Mouse (Mus musculus) cerebellum, adult 2 months (tissue): Measurements from ENCODE around the gene Acer1.

Experiments
- CTCF ChIP-seq: fragments of 200-500 bp; IDR thresholded peaks from 2 replicates; pipeline ENCODE4 v1.5.1; 2011; ENCODE audit warnings: low read depth, mild to moderate bottlenecking, control low read depth, low read length, moderate library complexity, borderline replicate concordance; ENCODE audit not compliant: insufficient read depth
- POLR2A ChIP-seq: fragments of 200-500 bp; IDR thresholded peaks from 2 replicates; pipeline ENCODE4 v1.6.1; 2011; ENCODE audit warnings: low read length, control low read depth, borderline replicate concordance; ENCODE audit not compliant: insufficient read depth

DNA sequence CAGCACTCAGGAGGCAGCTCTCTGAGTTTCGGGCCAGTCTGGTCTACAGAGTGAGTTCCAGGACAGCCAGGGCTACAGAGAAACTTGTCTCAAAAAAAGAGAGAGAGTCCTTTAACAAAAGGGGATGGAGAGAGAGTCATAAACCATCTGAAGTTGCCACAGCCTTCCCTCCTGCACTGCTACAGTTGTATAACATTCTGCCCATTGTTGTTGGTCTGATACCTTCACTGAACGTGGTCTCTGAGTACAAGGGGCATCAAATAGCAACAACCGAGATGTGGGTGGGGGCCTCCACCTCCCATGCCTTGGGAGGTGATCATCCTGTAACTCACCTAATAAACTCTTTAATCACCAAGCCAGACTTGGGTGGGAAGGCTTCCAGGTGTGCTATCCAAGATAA, 3.7 kb upstream of the Acer1 start:
- TF ChIP-seq CTCF (no peak), POLR2A (no peak)
